Mouse (Mus musculus): ENCODE results near the gene Itpk1. TPM values are rescaled to one million over a fixed set of nuclear protein-coding genes. Genes with fewer than 3 reads are reported as not detected.
A peak's percentile ranks its signal among the peaks of the same experiment; 100 is the strongest.

Itpk1 gene
- polyA plus RNA-seq, 1 experiment = 43.6 TPM

DNA sequence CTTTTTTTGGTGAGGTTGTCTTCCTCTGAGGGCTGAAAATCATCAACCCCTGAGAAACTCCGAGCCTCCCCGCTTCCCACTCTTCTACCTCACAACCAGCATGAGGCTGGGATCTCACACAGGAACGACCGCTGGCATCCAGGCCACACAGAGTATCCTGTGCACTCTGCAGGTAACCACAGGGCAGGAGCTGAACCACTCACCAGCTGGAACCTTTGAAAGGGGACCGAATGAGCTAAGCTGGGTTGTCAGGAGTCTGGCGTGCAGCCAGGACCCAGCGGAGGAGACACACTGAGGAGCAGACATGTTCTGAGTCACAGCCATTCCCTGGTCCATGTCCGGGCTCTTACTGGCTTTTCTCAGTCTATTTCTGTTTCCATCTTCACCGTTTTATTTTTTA is 111.0 kb downstream of the Itpk1 start:
- DNase-seq (ENCODE audit: low spot score) = no peak

DNA sequence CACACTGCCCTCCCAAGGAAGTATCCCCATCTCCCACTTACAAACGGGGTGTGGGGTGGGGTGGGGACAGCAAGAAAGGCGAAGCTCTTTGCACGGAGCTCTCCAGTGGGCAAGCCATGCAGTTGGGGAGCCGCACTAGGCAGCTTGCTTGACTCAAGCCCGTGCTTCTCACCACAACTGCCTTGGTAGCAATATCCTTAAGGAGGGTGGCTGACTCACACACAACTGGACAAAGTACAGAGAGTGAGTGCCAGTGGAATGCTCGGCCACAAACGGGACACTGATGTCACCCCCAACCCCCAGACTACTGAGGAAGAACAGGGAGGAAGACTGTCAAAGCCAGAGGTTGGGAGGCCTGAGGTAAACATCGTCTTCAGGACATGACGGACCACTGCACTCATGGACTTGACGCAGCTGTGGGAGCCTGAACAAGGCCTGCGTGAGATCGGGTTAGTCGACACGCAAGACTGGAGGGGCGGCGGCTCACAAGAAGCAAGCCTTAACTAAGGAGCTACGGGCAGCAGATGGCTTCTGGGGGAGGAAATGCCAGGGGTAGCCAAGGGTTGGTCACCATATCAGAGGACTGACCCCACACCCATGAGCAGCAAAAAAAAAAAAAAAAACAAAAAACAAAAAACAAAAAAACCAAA is 113.9 kb downstream of the Itpk1 start:
- no peak for DNase-seq (ENCODE audit: low spot score)

DNA sequence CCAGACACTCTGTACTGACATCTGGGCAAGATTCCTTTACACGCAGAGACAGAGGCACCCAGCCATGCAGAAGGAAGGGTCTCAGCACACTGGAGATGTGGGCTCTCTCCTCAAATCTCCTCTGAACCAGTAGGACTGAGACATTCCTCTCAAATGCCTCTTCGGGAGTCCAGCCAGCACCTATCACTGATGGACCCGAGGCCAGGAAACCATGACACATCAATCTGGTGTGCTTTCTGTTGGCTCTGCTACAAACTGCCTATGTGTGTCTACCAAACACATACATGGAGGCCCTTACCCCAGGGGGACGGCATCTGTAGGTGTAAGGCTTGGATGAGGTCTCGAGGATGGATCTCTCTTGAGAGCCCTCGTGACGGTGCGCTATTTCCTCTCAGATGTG is 117.6 kb downstream of the Itpk1 start:
- no peak for DNase-seq (ENCODE audit: low spot score)

DNA sequence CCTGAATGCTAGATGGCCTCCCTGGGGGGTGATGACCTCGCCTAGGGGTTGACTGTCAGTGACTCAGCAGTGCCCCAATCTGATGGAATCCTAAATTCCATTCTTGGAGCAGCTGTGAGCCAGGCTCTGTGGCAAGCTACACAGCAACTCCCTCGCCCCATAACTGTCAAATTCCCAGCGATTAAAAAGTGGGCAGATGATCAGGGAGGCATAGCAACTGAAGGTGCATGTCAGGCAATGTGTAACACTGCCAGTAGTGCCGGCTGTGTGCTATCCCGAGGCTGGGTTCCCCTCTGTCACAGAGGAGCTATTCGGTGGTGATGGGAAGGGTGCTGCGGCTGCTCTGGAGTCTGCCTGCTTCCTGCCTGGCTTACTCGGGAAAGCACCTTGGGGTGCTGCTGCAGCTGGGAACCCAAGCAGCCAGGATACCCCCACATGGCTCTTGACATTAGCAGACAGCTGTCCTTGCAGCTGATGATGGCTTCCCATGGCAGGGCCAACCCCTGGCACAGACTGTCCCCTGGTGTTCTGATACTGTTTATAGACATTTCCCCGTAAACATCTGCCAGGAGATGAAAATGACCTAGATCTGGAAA is 118.3 kb downstream of the Itpk1 start:
- no peak for DNase-seq (ENCODE audit: low spot score)

DNA sequence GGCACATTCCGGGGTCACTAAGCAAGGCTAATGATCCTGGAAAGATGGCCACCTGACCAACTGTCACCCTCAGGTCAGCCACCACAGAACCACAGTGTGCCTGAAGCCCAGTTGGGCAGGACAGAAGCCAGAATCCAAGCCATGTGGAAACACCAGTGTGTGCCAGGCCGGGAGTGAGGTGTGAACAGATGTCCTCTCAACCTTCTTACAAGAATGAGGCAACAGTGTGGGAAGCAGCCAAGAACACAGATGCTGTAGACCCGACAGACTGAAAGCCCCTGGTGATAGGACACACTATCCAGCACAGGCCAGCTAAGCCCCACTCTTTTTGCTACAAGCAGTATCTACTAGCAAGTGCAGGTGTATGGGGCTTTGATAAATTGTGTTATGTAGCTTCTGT is 119.3 kb downstream of the Itpk1 start:
- no peak for DNase-seq (ENCODE audit: low spot score)

DNA sequence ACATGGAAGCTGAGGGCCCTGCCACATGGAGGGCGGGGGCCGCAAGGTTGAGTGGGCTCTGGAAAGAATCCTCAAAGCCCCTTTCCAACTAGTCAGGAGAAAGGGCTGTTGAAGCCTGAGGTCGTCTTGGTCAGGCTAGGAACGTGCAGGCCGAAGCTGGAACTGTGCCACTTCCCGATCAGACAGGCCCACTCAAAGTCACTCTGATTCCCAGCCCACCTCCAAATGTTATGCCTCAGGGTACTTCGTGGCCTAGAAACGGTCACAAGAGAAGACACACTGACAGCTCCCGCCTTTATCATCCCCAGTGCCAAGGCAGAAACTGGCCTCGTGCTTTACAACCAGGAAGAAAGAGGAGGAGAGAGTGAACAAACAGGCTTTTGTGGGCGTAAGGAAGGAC is 122.3 kb downstream of the Itpk1 start:
- DNase-seq (ENCODE audit: low spot score) = no peak

DNA sequence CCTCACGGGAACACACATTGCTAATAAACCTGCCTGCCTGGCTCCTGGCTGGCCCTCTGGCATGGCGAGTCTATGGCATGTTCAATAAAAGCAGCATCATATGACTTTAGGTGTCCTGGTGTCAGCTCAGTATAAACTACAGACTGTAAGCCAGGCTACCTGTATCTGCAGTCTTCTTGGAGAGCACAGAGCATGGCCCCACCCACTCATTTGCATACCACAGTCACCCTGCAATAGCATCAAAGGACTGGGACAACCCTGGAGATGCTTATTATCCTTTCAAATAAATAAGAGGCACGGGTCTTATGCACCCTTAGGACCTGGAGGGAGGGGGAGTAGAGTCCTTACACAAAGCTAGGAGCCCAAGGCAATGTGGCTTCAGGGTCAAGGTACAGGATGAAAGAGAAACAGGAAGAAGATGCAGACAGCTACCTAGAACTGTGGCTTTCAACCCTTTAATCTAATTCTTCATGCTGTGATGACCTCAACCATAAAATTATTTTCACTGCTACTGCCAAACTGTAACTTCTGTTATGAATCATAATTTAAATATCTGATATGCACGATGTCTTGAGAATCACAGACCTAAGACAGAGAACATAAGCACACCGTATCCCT is 123.0 kb downstream of the Itpk1 start:
- no peak for DNase-seq (ENCODE audit: low spot score)

DNA sequence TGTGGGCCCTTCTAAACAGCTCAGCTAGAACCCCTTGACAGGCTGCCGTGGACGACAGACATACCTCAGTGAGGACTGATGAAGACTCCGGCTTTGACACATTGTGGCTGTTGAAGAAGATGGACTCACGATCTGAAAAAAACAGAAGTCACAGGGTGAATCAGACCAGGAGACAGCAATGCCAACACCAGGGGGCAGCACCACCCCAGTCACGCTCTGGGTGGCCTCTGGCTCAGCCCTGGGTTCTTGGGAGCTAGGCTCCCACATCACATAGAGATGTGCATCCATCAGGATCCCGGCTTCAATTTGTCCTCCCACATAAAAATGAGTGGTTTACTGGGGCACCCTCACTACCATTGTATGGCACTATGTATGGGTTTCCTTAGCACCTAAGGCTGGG is 125.7 kb downstream of the Itpk1 start:
- peak; percentile 67 for DNase-seq (ENCODE audit: low spot score)

DNA sequence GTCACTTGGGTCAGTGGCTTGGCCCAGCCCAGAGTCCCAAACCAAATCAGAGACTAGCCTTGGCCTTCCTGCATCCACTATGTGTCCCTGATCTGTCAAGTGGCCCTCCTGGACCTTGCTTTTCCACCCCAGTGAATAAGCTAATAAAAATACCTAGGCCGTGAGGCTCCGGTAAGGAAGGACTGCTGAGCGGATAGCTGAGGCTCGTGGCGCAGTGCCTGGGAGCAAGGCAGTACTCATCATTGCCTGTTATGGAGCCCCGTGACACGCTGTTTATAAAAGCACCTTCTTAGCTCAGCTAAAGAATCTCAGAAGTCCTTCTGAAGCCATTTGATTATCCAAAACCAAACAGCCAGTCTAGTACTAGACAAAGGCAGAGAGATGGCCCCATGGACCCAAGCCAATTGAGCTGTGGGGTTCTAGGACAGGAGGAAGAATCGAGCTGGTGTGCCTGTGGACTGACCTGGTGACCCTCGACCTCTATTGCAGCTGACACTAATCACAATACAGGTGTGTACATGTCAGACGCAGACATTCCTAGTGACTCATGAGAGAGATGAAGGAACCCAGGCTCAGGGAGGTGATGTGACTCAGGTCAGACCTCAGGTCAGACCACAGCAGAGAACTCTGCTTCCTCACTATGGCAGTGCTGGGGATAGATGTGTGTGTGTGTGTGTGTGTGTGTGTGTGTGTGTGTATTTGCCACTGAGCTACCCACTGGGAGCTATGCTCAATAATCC is 127.9 kb downstream of the Itpk1 start:
- DNase-seq (ENCODE audit: low spot score) = no peak

DNA sequence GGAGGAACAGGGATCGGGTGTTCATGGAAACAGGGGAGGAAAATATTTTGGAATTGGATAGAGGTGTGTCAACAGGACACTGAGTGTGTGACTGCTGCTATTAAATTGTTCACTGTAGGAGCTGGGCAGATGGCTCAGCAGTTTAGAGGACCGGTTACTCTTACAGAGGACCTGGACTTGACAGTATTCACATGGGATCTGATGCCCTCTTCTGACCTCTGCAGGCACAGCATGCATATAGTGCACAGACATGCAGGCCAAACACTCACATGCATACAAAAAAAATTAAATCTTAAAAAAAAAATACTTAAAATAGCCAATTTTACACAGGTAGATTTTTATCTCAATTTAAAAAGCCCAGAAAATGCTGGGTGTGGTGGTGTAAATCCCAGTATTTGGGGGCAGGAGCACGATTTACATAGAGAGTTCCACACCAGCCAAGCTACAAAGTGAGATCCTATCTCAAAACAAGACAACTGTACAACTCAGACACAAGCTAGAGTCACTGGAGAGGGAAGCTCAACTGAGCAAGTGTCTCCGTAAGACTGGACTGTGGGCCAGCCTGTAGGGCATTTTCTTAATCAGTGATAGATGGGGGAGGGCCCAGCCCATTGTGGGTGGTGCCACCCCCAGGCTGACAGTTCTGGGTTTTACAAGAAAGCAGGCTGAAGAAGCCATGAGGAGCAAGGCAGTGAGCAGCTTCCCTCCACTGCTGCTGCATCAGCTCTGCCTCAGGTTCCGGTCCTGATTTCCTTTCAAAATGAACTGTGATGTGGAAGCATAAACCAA is 129.0 kb downstream of the Itpk1 start:
- DNase-seq (ENCODE audit: low spot score) = no peak

DNA sequence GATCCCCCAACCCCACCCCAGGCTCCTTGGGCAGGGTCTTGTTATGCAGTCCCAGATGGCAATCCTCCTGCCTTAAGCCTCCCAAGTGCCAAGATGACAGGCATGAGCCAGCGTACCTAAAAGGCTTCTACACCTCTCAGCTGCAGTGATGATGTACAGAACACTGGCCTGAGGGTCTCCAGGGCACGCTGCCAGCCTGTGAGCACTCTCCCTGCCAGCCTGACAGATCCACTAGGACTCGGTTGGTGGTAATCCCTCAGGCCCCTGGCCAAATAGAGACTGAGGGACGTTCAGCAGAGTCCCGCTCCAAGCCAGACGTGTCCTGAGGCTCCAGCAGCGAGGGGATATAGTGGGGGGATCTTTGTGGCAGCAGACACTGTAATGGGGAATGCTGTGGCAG is 131.7 kb downstream of the Itpk1 start:
- DNase-seq (ENCODE audit: low spot score) = no peak

DNA sequence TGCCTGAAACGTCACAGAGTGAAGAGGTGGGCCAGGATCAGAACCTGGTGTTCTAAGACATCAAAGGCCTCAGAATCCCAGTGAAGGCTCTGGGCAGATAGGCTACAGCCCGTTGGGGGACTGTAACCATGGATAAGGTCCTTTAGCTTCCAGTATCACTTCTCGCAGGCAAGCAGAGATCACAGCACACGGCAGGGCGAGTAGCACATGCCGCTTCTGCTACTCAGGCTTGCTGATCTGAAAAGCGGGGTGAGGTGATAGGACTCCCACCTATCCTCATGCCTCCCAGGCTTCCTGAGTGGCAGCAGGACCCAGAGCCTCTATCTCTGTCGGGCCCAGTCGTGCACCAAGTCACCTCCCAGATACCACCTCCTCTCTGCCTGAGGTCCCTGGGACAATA is 133.1 kb downstream of the Itpk1 start:
- no peak for DNase-seq (ENCODE audit: low spot score)

DNA sequence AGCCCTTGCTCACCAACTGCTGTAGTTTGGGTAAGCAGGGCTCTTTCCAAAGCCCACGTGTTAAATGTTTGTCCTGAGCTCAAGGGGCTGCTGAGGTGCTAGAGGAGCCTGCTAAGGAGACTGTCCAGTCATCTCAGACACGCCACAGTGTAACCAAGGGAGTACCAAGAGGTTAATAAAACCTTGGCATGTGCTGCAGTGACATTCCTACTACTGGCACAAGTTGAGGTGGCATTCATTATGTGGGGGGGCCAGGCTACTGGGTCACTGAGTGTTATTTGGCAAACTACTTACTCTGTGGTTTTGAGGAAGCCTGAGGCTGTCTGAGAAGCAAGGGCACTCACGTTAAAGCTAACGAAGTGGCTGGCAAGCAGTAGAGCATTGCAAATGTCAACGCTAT is 134.0 kb downstream of the Itpk1 start:
- no peak for DNase-seq (ENCODE audit: low spot score)

DNA sequence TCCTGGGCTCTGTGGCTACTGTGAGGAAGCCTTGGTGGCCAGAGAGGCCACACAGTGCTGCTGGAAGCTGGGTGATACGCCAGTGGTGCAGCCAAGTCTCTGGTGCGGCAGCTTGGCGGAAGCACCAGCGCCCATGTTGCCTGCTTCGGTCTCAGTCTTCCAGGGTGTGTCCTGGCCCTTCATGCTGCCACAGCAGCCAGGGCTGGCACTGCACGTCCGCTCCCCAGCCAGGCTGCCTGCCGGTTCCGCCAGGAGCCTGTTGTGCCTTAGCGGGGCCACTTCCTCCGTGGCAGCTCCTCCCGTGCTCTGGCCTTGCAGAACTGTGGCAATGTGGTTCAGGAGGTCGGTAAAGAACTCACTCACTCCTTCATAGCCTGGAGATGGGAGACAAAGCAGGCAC is 134.6 kb downstream of the Itpk1 start:
- no peak for DNase-seq (ENCODE audit: low spot score)

DNA sequence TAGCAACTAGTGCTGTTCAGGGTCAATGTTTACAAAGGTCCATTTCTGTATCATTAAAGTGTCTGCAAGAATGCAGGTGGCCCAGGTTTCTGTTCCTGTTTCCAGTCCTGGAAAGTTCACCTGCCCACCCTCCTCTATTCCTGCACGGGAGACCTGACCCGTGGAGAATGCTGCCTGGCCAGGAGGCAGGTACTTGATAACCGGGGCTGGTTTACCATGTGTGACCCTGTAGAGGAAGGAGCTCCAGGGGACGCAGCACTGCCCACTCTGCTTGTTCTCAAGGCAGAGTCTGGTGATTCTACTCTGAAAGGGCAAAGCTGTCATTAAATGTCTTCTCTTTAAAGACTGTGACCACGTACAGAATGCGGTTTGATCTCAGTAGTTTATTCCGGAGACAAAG is 136.5 kb downstream of the Itpk1 start:
- no peak for DNase-seq (ENCODE audit: low spot score)

DNA sequence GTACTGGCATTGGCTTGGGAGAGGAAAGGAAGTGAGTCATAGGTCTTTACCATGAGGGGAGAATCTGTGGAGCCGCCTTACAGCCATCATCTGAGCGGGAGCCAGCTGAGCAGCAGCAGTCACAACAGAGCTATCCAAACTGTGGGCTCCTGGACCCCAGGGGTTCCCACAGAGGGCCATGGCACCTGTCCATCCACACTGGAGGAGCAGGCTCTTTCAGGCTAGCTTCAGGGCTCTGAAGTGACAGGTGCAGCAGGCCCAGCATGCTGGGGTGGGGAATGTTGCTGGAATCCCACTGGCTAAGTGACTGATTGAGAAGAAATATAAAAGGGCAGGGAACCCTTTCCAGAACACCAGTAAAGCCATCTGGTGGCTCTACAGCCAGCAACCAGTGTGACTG is 137.8 kb downstream of the Itpk1 start:
- DNase-seq (ENCODE audit: low spot score) = no peak

DNA sequence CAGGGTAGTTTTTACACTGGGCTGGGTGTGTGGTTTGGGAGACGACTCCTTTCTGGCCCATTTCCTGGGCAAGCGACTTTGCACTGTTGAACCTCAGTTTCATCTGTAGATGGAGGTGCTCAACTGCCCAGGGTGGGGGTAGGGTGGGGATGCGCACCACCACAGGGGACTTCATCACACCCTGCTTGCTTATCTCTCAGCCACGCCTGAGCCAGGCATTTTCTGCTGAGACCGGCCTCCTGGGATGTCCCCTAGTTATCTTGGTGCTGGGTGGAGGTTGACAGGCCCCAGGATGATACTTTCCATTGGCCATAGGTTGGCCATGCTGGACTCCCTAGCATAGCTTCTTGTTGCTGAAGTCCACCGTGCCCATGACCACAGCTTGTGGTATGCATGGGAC is 139.6 kb downstream of the Itpk1 start:
- DNase-seq (ENCODE audit: low spot score) = no peak

DNA sequence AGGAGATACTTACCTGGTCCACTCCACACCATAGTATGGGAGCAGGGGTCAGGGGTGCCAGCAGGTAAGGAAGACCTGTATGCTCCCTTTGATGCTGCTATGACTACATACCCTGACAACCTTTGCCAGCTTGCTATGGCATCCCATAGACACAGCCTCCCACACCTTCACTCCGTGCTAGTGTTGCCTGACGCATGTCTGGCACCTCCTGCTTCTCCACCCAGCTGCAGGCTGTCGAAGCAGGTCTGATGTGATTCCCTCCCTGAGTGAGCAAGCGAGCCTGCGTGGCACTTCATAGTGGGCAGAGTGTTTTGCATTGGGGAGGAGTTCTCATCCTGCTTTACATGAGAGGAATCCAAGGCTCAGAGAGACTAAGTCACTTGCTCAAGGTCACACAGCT is 147.4 kb downstream of the Itpk1 start:
- no peak for DNase-seq (ENCODE audit: low spot score)

DNA sequence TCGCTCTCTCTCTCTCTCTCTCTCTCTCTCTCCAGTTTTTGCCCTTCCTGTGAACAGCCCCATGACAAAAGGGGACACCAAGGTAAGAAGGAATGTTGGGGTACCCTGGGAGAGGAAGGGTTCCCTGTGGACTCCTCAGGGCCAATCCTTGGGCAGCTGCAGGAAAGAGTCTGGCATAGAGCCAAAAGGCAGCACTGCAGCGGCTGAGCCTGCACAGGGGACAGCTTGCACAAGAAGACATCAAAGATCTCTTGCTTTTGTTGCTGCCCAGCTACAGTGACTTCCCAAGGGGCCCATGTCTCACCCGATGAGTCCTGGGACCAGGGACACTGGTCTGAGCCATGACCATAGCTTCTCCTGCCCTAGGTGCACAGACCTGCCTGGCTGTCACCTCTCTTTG is 148.9 kb downstream of the Itpk1 start:
- no peak for DNase-seq (ENCODE audit: low spot score)

DNA sequence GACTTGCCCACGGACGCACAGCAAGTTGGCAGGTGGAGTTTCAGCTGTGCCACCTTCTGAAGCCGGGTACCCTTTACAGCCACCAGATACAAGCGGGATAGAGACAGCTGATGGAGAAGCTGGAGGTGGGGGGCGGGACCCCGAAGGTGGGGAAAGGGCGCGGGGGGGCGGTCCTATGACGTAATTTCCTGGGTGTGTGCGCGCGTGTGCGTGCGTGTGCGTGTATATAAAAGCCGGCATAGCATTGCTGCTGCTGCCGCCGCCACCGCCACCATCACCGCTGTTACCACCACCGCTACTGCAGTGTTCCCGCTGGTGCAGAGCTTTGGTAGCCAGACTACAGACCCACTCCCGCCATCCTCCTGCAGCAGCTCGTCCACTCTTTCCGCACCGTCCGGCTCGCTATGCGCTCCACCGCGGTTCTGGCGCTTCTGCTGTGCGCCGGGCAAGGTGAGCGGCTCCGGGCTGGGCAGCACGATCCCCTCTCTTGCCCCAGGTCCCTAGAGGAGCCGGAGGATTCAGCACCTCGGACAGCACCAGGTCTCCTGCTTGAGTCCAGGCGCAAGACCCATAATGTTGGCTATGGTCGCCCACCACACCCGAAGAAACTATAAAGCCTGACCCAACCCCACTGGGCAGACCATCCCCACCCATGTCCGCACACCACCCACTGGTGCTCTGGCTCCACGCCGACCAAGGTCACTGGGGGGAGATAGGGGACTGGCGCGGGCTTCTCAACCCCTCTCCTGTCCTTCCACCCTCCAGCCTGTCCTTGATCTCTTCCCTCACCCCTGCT is 149.8 kb downstream of the Itpk1 start, which contains the start of gene Chga:
Chga (plus strand) TSS at position 249 of the 796 bp plus-strand sequence.
- no peak for DNase-seq (ENCODE audit: low spot score)

DNA sequence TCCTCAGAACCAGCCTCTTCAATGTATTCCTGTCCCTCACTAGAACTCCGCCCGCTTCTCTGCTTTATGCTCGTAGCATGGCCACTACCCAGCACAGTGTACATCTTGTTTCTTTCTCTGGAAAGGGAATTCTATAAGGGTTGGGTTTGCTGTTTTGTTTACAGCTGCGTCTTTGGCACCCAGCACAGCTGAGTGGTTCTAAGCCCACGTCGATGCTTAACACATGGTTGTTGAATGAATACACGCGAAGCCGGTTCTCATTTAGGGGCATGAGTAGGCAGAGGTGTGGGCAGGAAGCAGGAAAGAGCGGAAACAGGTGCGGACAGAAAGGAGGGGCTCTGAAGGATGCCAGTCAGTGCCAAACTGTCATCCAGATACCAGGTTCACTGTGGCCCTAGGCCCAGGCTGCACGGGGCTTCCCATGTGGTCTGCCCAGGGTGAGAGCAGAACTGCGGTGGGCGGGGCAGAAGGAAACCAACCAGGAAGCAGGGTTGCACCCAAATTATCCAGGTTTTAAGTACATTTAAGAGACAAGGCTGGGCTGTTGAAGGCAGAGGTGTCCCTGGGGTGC is 150.9 kb downstream of the Itpk1 start:
- DNase-seq (ENCODE audit: low spot score) = no peak

Measured in urinary bladder, adult 2 months (tissue).